Mouse (Mus musculus): Measurements from ENCODE around the gene Fam19a5.

Gene Fam19a5

GRCm38 (mm10) chr15:87717056-87717455 lies 173.0 kb downstream of the Fam19a5 start:
- in situ Hi-C loops (cut with MboI; ENCODE audit: low sequenced_read_pairs): no loop called here

GRCm38 (mm10) chr15:87723455-87723986 lies 179.4 kb downstream of the Fam19a5 start:
- in situ Hi-C loops (cut with MboI; ENCODE audit: low sequenced_read_pairs): no loop called here

- in situ Hi-C loops (cut with MboI; ENCODE audit: low sequenced_read_pairs): no loop called here
Measured at GRCm38 (mm10) chr15:87726657-87727236, 182.6 kb downstream of the Fam19a5 start.

- in situ Hi-C loops (cut with MboI; ENCODE audit: low sequenced_read_pairs): no loop called here
Measured at GRCm38 (mm10) chr15:87736345-87736744, 192.2 kb downstream of the Fam19a5 start.

- in situ Hi-C loops (cut with MboI; ENCODE audit: low sequenced_read_pairs): no loop called here
Measured at GRCm38 (mm10) chr15:87755482-87755881, 211.4 kb downstream of the Fam19a5 start.

GRCm38 (mm10) chr15:87765876-87766275 lies 221.8 kb downstream of the Fam19a5 start:
- in situ Hi-C loops (cut with MboI; ENCODE audit: low sequenced_read_pairs): no loop called here

- in situ Hi-C loops (cut with MboI; ENCODE audit: low sequenced_read_pairs): no loop called here
Measured at GRCm38 (mm10) chr15:87773955-87774354, 229.9 kb downstream of the Fam19a5 start.

GRCm38 (mm10) chr15:87783331-87783730 lies 239.2 kb downstream of the Fam19a5 start:
- in situ Hi-C loops (cut with MboI; ENCODE audit: low sequenced_read_pairs): no loop called here

- in situ Hi-C loops (cut with MboI; ENCODE audit: low sequenced_read_pairs): no loop called here
Measured at GRCm38 (mm10) chr15:87789671-87790070, 245.6 kb downstream of the Fam19a5 start.

GRCm38 (mm10) chr15:87793661-87794060 lies 249.6 kb downstream of the Fam19a5 start:
- in situ Hi-C loops (cut with MboI; ENCODE audit: low sequenced_read_pairs): no loop called here

- in situ Hi-C loops (cut with MboI; ENCODE audit: low sequenced_read_pairs): no loop called here
Measured at GRCm38 (mm10) chr15:87796571-87796970, 252.5 kb downstream of the Fam19a5 start.
